Mouse (Mus musculus) cerebellum, postnatal 14 days (tissue): ENCODE data around the gene 1700008O03Rik.

ENCODE experiments used
- DNase-seq, 2 experiments: peaks; one replicate each; pipeline ENCODE4 v3.0.0; 2021; ENCODE audit warnings: mixed read lengths in 2 of 2

The 1700008O03Rik gene

DNA sequence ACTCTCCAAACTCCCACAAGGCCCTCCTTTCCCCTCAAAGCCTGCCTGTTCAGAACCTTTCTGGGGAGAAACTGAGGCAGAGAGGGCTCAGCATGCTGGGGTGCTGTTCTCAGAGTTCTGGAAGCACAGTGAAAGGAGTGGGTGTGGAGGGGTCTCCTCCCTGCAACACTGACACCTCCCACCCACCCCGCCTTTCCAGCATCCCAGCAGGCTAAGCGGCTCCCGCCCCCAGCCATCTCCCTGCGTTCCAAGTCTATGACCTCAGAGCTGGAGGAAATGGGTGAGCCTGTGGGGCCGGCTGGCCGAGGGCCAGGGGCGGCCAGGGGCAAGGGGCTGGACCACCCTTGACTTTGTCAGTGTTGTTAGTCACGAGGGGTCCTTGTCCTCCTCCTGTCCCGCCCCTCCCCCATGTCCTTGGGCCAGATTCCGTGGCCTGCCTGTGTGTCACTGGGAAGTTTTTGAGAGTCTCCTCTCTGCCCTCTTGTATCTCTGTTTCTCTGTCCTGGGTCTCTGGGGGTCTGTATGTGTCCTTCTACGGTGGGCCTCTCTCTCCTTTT is 42.1 kb downstream of the 1700008O03Rik start:
- DNase-seq = no peak

DNA sequence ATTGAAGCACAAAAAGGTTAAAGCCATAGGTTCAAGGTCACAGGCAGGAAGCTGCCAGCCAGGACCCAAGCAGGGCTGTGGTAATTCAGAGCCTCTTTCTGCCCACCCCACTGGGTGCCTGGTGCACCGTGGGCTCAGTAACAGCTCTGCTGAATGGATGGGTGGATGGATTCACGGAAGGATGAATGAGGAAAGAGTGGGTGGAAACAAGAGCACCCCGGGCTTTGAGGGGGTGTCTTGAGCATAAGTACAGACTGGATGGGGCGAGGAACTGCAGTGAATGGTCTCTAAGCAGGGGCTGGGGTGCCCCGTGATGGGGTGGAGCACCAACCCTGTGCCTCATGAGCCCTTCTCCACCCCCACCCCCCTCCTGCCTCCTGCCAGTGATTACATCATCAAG is 43.9 kb downstream of the 1700008O03Rik start:
- DNase-seq = no peak

- DNase-seq = no peak
Observed at GRCm38 (mm10) chr7:44341119-44341518, 44.5 kb downstream of the 1700008O03Rik start.

- DNase-seq = no peak
Observed at GRCm38 (mm10) chr7:44340226-44340625, 45.4 kb downstream of the 1700008O03Rik start.

DNA sequence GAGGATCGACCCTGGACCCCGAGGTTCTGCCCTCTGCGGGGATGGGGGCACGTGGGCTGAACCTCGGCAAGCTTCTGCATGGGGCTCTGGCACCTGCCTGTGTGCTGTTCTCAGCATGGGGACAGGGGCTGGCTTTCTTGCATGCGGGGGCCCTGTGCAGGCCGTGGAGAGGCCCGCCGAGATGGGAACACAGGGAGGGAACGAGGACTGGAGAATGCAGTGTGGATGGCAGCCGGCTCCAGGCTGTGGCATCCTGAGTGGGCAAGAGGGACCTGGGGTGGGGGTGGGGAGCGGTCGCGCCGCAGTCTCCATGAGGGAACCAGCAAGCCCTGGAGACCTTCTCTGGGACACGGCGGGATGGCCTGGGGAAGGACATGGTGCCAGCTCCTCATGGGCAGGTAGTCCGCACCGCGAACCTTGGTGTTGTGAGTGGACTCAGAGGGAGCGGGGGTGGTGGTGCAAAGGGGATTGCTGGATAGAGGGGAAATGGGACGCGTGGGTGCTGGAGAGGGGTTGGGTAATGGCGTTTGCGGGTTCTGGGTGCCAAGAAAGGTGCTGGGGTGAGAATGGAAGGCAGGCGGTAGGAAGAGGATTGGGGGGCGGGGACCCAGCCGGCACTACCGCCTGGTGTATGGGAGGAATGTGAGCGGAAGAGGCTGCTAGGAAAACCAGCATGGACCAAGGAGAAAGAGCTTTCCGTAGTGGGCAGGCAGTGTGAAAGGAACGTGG is 48.3 kb downstream of the 1700008O03Rik start:
- peak; percentile 42 to 51 for DNase-seq

DNA sequence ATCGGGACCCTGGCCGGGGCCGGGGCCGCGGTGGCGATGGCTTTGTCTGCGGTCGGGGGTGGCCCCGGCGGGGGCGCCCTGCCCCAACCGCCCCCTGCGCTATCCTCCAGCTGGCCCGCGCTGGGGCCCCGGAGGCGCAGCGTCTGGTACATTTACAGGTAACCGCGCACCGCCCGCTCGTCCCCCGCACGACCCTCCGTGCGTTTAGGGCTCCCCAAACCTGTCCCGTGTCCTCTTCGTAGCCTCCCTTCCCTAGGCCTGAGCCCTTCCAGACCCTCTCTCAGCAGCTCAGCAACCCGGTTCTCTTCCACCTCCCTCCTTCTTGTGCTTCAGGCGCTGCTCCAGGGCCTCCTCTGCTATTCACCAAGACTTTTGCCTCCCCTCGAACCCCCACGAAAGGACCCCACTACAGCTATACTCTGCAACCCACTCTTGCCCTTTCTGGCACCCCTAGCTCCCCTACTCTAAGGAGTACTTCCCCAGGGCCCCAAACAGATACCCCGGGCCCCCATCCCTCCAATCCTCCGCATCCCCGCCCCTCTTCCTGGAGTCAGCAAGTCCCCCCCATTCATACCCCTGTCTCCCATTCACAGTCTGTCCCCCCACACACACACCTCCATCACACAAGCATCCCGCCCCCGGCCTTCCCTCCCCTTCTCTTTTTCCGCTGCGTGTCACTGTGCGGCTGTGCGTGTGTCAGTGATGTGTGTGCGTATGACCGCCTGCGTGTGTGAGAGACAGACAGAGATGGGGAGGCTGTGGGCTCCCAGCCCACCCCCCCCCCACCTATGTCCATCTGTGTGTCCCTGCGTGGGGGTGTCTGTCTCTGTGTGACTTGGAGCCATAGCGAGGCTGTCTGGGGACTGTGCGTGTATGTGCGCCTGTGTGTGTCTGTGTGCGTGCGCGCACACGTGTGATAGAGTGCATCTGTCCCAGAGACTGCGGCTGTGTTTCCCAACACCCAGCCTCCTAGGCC is 49.3 kb downstream of the 1700008O03Rik start:
- DNase-seq = peak; percentile 61 to 73

GRCm38 (mm10) chr7:44335031-44335878 is 50.4 kb downstream of the 1700008O03Rik start:
- peak; percentile 75 to 81 for DNase-seq

GRCm38 (mm10) chr7:44334139-44334538 is 51.5 kb downstream of the 1700008O03Rik start:
- DNase-seq = no peak

- no peak for DNase-seq
Observed at GRCm38 (mm10) chr7:44332336-44332735, 53.3 kb downstream of the 1700008O03Rik start.

DNA sequence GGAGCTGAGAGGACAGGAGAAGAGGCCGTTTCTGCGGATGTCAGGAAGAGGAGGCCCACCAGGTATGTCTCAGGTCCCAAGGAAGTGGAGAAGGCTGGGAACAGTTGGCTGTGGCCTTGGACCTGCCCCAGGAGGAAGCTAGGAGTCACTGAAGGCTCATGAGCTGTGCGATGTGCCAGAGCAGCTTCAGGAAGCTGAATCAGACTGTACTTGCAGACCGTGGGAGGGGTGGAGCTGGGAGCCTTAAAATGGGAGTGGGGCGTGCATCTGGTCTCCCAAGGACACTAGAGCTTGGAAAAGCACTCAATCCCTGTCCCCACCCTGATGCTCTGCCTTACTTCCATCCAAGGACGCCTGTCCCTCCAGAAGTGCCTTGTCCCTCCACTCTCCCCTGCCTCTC is 59.0 kb downstream of the 1700008O03Rik start:
- DNase-seq = no peak

- no peak for DNase-seq
Observed at GRCm38 (mm10) chr7:44322290-44322689, 63.3 kb downstream of the 1700008O03Rik start.

- peak; percentile 85 to 90 for DNase-seq
Observed at GRCm38 (mm10) chr7:44320886-44321285, 64.7 kb downstream of the 1700008O03Rik start.

DNA sequence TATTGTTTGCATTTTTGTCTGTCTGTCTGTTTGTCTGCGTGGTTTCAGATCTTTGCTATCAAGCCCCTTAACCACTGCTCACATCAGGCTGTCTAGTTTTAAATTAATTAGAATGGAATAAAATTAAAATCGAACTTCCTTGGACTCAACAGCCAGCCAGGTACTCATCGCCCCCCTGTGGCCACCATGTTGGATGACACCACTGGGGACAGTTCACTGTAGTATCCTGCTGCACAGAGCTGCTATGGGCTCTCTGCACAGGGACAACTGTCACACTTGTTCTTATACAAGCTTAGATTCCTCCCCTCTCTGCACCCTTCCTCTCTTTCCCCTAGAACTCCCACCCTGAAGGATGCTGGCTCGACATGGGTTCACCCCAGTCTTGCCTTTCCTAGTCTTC is 67.7 kb downstream of the 1700008O03Rik start:
- peak; percentile 49 to 67 for DNase-seq

GRCm38 (mm10) chr7:44312484-44312883 is 73.1 kb downstream of the 1700008O03Rik start:
- DNase-seq = no peak

DNA sequence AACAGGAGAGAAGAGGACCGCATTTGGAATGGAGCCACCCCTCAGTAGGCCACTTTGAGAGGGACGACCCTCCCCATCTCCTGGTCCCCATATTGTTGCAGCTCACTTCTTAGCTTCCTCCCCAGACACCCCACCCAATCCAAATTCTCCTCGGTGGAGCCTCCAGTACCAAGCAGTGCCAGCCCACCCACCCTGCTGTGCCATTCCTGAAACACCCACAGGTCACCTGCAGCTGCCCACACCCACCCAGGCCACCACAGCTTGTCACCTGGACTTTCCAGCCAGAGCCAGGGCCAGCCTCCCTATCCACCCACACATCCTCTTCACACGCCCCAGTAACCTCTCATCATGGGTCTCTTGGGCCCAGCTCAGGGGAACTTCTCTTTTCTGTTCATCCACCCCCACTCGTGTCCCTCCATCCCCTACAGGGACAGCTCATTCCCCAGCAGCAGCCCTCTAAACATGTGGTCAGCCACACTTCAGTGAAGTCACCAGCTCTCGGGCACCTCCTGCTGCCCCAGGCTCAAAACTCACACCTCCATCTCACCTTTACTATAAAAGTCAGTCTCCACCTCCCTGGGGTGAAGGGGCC is 73.8 kb downstream of the 1700008O03Rik start:
- peak in 1 of 2 experiments; percentile 32 for DNase-seq

DNA sequence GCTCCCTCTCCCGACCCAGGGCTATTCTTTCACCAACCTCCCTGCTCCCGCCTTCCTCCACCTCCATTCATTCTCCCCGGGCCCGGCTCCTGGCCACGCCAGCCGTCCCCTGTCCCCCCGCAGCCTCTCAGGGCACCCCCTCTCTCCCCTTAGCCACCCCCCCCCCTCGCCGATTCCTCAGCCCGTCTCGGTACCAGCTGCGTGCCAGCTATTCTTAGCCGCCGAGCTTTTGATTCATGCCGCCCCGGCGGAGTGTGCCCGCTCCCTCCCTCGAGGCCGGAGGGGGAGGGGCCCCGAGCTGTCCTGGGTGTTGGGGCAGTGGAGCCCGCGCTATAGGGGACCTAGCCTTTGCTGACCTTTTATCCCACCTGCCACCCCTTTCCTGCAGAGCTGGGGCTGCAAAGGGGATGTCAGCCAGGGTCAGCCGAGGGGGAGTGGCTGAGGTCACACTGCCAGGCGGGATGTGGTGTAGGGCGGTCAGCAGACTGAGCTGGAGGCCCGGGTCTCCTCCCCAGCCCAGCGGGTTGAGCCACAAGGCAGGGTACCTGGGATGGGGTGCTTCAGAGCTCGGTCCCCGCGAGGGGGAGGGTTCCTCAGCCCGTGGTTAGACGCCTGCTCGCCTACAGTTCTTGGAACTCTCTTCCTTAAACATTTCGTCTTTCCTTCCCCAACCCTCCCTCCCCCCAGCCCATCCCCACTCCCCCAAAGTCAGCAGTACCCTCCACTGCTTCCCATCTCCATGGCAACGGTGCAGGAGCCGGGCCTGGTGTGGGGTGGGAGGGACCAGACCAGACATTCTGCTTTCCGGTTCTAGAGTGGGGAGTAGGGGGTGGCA is 74.5 kb downstream of the 1700008O03Rik start:
- peak; percentile 37 to 53 for DNase-seq

DNA sequence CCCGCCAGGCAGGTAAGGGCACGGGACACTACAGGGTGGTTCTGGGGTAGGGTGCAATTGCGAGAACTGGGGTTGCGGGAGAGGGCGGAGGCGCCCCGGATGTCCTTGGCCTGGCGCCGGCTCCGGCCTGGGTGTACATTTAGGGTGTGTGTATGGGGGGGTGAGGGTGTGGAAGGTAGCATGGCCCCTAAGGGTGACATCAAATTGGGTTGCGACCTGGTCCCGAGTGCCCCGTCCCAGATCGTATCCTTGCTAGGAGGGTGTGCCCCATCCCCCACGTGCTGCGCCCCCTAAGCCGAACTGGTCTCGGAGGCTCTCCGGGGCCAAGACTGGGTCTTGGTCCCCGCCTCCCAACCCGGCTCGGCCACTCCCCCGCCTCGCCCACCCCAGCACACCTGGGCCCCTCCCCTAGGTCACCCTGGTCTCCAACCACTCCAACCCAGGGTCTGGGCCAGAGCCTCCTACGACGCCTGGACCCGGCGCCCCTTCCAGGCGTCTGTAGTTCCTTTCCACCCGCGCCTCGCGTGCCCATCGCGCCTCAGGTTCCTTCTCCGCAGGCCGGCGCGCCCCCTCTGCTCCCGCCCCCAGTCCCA is 75.2 kb downstream of the 1700008O03Rik start:
- DNase-seq = peak; percentile 39 to 45
